Mouse (Mus musculus): ENCODE data around the gene Cdkl1.
A peak's percentile ranks its signal among the peaks of the same experiment; 100 is the strongest.

Gene Cdkl1

DNA sequence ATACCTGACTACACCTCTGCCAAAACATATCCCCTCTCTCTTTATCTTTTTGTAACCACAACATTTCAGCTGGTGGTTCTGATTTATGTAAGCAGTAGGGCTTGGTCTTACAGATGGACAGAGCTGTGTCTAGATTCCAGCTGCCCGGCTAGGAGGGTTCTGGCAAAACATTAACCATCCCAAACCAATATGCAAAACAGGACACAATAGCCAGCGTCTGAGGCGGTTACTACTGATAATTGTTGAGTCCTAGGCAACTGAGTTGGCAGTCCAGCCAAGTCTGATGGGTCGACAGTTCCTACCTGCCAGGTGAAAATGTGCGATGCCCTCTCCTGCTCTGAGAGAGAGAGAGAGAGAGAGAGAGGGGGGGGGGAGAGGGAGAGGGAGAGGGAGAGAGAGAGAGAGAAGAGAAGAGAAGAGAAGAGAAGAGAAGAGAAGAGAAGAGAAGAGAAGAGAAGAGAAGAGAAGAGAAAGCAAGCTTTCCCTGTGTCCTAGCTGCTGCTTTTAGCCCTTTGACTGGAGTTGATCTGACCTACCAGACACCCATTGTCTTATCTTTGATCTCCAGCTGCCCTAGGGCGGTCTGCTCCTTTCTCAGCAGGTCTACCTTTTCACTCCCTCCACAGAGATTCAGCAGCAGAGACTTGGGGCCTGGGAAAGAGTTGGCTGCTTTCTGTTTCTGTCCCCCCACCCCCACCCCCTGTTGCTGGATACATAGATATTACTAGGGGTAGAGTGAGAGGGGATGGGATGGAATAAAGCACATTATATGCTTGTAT lies 7.6 kb downstream of the Cdkl1 start:
- DNase-seq: peak; percentile 90

DNA sequence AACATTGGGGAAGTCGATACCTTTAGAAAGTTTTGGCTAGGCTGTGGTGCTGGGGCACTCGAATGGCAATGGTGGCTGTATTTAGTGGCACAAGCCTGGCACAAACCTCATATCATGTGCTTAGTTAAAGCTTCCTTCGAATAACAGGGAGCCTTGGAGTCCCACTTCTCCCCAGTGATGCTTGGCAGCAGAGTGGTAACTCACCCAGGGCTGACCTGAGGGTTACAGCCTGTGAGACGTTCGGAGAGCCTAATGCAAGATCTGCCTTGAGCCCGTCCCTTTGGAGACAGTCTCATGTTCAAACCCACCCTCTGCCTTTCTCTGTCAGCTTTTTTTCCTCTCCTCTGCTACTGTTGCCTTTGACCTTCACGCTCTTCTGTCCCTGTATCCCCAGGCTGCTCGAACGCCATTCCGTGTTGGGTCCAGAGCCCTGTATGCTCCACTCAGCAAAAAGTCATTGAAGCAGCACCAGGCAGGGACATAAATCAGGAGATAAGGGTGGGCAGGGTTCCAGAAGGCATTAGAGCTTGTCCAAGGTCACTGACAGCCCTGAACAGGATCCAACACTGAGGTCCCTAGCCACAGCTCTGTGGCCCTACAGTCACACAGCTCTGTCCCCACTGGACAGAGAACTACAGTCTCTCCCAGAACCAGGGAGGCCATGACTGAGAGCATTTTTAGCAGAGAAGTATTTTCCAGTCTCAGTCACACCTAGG lies 9.0 kb downstream of the Cdkl1 start:
- DNase-seq: peak; percentile 97

DNA sequence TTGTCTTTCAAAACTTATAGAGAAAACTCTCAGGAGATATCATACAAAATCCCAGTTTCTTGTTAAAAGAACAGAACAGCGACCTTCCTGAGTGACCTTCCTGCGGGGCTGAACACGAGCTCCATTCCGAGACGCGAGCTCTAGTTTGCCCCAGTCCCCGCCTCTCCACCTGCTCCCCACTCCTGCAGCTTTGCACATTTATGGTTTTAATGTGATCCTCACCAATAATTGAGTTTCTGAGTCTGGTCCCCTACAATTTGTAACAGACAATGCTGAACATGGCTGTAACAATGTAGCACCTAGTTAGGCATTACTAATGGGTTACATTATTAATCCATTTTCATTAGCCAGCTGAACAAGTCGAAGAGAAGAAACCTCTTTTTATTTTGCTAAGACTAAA lies 9.6 kb downstream of the Cdkl1 start:
- peak; percentile 59 for DNase-seq

DNA sequence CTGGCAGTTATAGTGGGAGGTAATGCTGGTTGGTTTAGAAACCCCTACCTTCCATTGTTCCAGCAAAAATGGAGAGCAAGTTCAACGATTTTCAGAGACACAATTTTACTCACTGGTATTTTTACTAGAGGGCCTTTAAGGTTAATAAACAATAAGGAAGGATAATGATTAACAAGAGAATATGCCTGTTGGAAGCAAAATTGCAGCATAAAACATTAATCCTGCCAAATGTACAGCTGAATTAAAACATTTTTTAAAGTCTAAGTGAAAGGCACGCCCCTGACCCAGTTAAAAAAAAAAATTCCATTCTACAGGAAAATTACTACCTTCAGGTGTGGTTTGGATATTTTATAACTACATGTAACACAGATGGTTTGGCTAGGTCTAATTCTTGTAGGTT lies 13.1 kb downstream of the Cdkl1 start:
- no peak for DNase-seq

- no peak for DNase-seq
Measured at GRCm38 (mm10) chr12:69777341-69777730, 13.7 kb downstream of the Cdkl1 start.

- peak; percentile 74 for DNase-seq
Measured at GRCm38 (mm10) chr12:69776607-69777340, 14.3 kb downstream of the Cdkl1 start.

- no peak for DNase-seq
Measured at GRCm38 (mm10) chr12:69768841-69769240, 22.2 kb downstream of the Cdkl1 start.

GRCm38 (mm10) chr12:69767476-69768258 lies 23.4 kb downstream of the Cdkl1 start:
- no peak for DNase-seq

- peak; percentile 80 for DNase-seq
Measured at GRCm38 (mm10) chr12:69766185-69766904, 24.7 kb downstream of the Cdkl1 start.

DNA sequence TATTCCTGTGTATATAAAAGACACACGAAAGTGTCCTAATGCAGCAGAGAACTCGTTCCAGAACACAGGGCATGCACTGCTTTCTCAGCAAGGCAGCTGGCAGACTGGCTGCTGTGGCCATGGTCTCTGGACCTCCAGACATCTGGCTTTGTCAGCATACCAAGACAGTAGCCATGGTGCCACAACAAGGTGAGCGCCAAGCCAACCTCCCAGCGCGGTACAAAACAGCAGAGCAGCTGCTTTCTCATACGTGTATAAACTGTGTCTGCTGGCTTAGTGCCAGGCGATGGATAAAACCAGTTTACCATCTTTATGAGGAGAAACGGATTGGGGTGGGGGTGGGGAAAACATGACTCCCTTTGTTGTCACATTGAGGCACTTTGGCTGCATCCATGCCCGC lies 25.5 kb downstream of the Cdkl1 start:
- DNase-seq: peak; percentile 51

DNA sequence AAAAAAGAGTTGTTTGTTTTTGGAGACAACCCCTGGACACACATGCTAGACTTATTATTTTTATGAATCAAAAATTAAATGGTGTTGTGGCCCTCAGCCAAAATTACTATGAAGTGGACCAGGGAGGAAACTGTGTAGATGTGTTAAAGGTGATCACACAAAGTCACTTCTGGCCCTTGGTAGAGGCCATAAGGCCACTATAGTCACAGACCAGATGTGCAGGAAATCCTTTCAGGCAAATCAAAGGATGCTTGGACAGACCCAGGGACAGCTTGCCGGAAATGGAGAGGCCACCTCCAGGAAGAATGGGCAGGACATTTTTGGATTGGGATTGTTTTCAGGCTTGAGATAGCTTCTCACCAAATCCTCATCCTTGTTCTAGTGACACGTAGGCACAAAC lies 29.5 kb downstream of the Cdkl1 start:
- DNase-seq: peak; percentile 39

GRCm38 (mm10) chr12:69760743-69761406 lies 30.2 kb downstream of the Cdkl1 start:
- no peak for DNase-seq

DNA sequence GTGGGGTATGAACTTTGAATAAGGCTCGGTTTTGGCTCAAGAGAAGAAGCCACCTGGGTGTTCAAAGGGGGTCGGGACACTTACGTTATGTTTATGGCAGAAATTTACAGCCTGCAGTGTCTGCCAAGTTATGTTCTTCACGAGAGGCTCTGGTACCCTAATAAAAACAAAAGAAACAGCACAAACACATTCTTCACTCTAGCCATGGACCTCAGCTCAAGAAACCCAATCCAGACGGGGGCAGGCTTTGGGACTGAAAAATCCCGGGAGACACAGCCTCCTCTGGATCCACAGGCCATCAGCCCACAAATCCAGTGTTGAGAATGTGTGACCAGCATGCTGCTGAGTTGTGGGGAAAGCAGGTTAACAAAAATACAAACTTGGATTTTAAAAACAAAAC lies 31.1 kb downstream of the Cdkl1 start:
- no peak for DNase-seq

GRCm38 (mm10) chr12:69759267-69759885 lies 31.7 kb downstream of the Cdkl1 start:
- DNase-seq: no peak

DNA sequence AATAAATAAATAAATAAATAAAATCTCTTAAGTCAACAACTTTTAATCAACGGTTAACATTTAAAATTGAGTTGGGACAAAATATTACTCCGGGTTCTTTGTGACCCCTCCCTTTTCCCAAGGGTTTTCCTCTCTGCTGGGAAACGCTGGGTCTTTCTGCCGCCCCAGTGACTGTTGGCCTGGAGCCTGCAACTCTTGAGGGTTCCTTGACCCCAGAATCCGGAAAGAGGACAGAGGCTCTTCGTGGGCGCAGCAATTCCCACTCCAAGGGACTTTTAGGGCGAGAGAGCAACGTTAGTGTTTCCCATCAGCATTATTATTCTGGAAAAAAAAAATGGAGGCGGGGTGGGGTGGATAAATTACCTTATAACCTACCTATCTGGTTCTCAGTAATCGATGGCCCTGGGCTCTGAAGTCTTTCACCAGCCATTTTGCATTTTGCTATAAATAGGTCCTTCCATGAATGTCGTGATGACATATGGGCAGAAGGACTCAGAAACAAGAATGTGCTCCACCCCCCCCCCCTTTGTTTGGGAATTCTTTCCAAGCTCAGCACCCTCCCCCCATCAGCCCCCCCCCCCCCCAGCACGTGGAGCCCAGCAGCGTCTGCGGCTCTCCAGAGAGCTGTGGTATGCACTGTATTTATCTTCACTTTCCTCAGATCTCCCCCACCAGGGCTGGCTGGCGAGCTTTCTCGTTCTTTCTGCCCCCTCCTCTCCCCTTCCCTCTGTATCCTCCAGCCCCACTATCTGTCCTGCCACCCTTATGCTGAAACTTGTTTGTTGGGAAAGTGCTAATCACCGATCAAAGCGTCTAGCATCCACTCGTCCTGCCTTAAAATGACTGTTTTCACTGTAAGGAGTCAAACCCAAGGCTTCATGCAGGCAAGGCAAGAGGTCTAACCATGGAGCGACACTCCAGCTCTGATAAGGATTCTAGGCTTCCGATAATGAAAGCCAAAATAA lies 32.6 kb downstream of the Cdkl1 start:
- peak; percentile 58 for DNase-seq

DNA sequence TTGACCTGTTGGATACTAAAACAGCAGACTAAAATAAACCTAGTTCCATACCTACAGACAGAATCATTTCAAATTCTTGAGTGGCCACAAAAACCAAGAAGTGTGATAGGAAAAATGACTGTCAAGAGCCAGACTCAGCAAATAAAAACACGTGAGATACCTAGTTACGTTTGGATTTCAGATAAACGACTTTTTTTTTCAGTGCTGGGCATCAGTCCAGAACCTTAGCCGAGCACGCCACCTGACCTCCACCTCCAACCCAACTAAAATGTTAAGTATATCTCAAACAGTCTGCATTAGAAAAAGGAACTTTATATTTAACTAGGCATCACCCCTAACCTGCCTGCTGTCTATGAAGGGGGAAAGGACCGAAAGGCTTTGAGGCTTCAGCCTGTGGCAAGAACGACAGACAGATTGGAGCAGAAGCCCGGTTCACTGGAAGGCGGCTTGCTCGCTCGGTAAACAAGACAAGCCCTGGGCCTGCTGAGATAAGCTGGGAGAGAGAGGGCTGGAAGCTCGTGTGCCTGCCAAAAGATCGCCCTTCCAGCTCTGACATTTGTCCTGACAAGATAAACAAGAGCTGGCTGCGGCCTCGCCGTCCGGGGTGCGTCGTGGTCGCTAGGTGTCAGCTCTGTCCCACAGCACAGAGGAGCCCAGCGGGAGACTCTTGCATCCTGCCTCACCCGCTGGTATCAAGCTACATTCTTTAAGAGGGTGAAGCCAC lies 33.5 kb downstream of the Cdkl1 start:
- peak; percentile 82 for DNase-seq

GRCm38 (mm10) chr12:69756015-69756414 lies 35.1 kb downstream of the Cdkl1 start:
- DNase-seq: no peak

GRCm38 (mm10) chr12:69753936-69754335 lies 37.1 kb downstream of the Cdkl1 start:
- no peak for DNase-seq

- DNase-seq: peak; percentile 55
Measured at GRCm38 (mm10) chr12:69751864-69752341, 39.2 kb downstream of the Cdkl1 start.
